Mouse (Mus musculus) midbrain, embryonic 14.5 days (tissue): ENCODE data around the gene Kif1b. TPM values are rescaled to one million over a fixed set of nuclear protein-coding genes. Genes with fewer than 3 reads are reported as not detected.
A peak's percentile ranks its signal among the peaks of the same experiment; 100 is the strongest.

Source experiments
- ATAC-seq: fragments of 200-750 bp; cut with Nextera tagmentation; 2 replicates; pipeline ENCODE4 v1.8.0; 2017; ENCODE audit warnings: moderate number of reproducible peaks, moderate library complexity; ENCODE audit not compliant: low FRiP score, low TSS enrichment
- DNase-seq: peaks from one replicate; pipeline ENCODE4 v3.0.0-alpha.2; 2015
- H3K27ac ChIP-seq: fragments of 300-500 bp; sonication (generic); replicated peaks from 2 replicates; pipeline ENCODE4 v1.5.1; 2014; ENCODE audit warnings: mild to moderate bottlenecking, low read depth, low read length, moderate library complexity
- H3K27me3 ChIP-seq: fragments of 300-500 bp; sonication (generic); 2 replicates; pipeline ENCODE4 v1.6.1; 2014; ENCODE audit warnings: low read length, control low read depth, mixed read lengths; ENCODE audit not compliant: control insufficient read depth, insufficient read depth
- H3K36me3 ChIP-seq: fragments of 300-500 bp; sonication (generic); 2 replicates; pipeline ENCODE4 v1.6.1; 2014; ENCODE audit warnings: low read length, control low read depth; ENCODE audit not compliant: control insufficient read depth, insufficient read depth
- H3K4me1 ChIP-seq: fragments of 300-500 bp; sonication (generic); 2 replicates; pipeline ENCODE4 v1.6.1; 2014; ENCODE audit warnings: mild to moderate bottlenecking, antibody characterized with exemption, low read length, control low read depth; ENCODE audit not compliant: control insufficient read depth, insufficient read depth
- H3K4me2 ChIP-seq: fragments of 300-500 bp; sonication (generic); 2 replicates; pipeline ENCODE4 v1.6.1; 2014; ENCODE audit warnings: mild to moderate bottlenecking, low read length, moderate library complexity
- H3K4me3 ChIP-seq: fragments of 300-500 bp; sonication (generic); replicated peaks from 2 replicates; pipeline ENCODE4 v1.5.1; 2014; ENCODE audit warnings: low read depth, low read length
- H3K9ac ChIP-seq: fragments of 300-500 bp; sonication (generic); replicated peaks from 2 replicates; pipeline ENCODE4 v1.6.1; 2014; ENCODE audit warnings: mild to moderate bottlenecking, low read length, moderate library complexity
- H3K9me3 ChIP-seq: fragments of 300-500 bp; sonication (generic); 2 replicates; pipeline ENCODE4 v1.6.1; 2016; ENCODE audit warnings: low read length, control low read depth, mixed read lengths; ENCODE audit not compliant: control insufficient read depth
- WGBS: fragments of 180-500 bp; shearing (Covaris S2); extraction: QIAGEN DNeasy Blood & Tissue Kit; methylation state at CpG from one replicate; pipeline ENCODE4 v1.1.7; 2014; 5-methylcytosine and 5-hydroxymethylcytosine counted together
- polyA plus RNA-seq: library from polyadenylated mRNA; unstranded; fragments of >200 nt; fragmentation: Nextera tagmentation; extraction: Ambion mirVana; gene quantifications from 2 replicates; pipeline ENCODE4 v1.2.1, GENCODE M21; 2014

Kif1b gene
- polyA plus RNA-seq, 1 experiment from 2014 or later, result 202 TPM

- Histone ChIP-seq H3K4me2 (no peak overlapping the region), H3K36me3 (peaks cover 70% of the 10 kb centered on the region), H3K9me3 (no peaks in the 10 kb centered on the region), H3K4me1 (0 out of 2 replicates have a peak, but pooled peaks cover 3% of the 10 kb centered on the region), H3K27me3 (no peaks in the 10 kb centered on the region), H3K27ac (peak overlapping the region; percentile 75), H3K4me3 (no peak overlapping the region), H3K9ac (no peak overlapping the region)
- ATAC-seq (no peak), DNase-seq (no peak)
- 84% methylated on average over 15 of the region's 15 CpGs for WGBS
Measured at GRCm38 (mm10) chr4:149256511-149257300, 50.8 kb downstream of the Kif1b start.

- Histone ChIP-seq H3K9me3 (no peaks in the 10 kb centered on the region), H3K4me1 (0 out of 2 replicates have a peak, but pooled peaks cover 3% of the 10 kb centered on the region), H3K4me2 (no peak overlapping the region), H3K27me3 (no peaks in the 10 kb centered on the region), H3K36me3 (peaks cover 74% of the 10 kb centered on the region), H3K9ac (no peak overlapping the region; the same call in 1 of the 2 replicates), H3K4me3 (no peak overlapping the region), H3K27ac (peak overlapping the region; percentile 75)
- DNase-seq (peak; percentile 67), ATAC-seq (peak; percentile 63; the same call in 1 of the 2 replicates)
- 6% methylated on average over 13 of the region's 13 CpGs for WGBS
Measured at GRCm38 (mm10) chr4:149255277-149256270, 51.9 kb downstream of the Kif1b start.

GRCm38 (mm10) chr4:149254827-149255226 lies 52.7 kb downstream of the Kif1b start:
- no peak for ATAC-seq
- peaks cover 78% of the 10 kb centered on the region for H3K36me3 ChIP-seq
- 0 out of 2 replicates have a peak, but pooled peaks cover 3% of the 10 kb centered on the region for H3K4me1 ChIP-seq
- H3K4me3 ChIP-seq, result no peak overlapping the region
- DNase-seq, result no peak
- no peaks in the 10 kb centered on the region for H3K27me3 ChIP-seq
- H3K27ac ChIP-seq, result peak overlapping the region; percentile 75
- H3K9me3 ChIP-seq, result no peaks in the 10 kb centered on the region
- no peak overlapping the region for H3K4me2 ChIP-seq
- 40% methylated on average over 4 of the region's 4 CpGs for WGBS
- no peak overlapping the region; the same call in 1 of the 2 replicates for H3K9ac ChIP-seq

- no peak overlapping the region for H3K9ac ChIP-seq
- H3K27me3 ChIP-seq, result no peaks in the 10 kb centered on the region
- no peak overlapping the region for H3K4me3 ChIP-seq
- 94% methylated on average over 1 of the region's 1 CpGs for WGBS
- H3K4me1 ChIP-seq, result 0 out of 2 replicates have a peak, but pooled peaks cover 4% of the 10 kb centered on the region
- ATAC-seq (no peak), DNase-seq (no peak)
- H3K27ac ChIP-seq, result no peak overlapping the region
- H3K9me3 ChIP-seq, result no peaks in the 10 kb centered on the region
- peaks cover 89% of the 10 kb centered on the region for H3K36me3 ChIP-seq
- no peak overlapping the region for H3K4me2 ChIP-seq
Measured at GRCm38 (mm10) chr4:149249311-149249710, 58.2 kb downstream of the Kif1b start.

GRCm38 (mm10) chr4:149247772-149248171 lies 59.7 kb downstream of the Kif1b start:
- ATAC-seq (no peak), DNase-seq (peak; percentile 21)
- Histone ChIP-seq H3K4me3 (no peak overlapping the region), H3K9ac (no peak overlapping the region; the same call in 1 of the 2 replicates), H3K27me3 (no peaks in the 10 kb centered on the region), H3K27ac (peak overlapping the region; percentile 83), H3K9me3 (no peaks in the 10 kb centered on the region), H3K36me3 (peaks cover 90% of the 10 kb centered on the region), H3K4me2 (no peak overlapping the region), H3K4me1 (0 out of 2 replicates have a peak, but pooled peaks cover 4% of the 10 kb centered on the region)
- WGBS, result 43% methylated on average over 5 of the region's 5 CpGs

DNA sequence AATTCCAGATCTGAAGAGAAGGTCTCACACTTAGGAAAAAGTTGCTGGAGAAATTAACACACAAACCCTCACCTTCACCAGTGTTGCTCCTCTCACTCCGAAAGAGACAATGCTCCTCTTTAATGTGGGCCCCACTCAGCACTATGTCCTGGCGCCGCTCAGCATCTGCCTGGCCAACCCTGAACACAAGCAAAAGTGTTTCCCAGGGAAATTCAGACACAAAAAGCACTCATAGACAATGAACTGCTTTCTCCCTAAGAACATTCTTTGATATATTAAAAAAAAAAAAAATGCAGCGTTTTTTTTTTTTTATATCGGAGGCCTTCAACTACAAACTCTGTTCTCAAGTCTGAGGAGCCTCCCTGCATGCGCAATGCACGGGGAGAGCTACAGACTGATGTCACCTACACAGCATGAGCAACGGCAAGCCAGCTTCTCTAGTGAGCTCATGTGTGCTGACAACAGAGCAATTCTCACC lies 60.3 kb downstream of the Kif1b start:
- Histone ChIP-seq H3K4me2 (no peak overlapping the region), H3K9me3 (no peaks in the 10 kb centered on the region), H3K27me3 (no peaks in the 10 kb centered on the region), H3K4me1 (0 out of 2 replicates have a peak, but pooled peaks cover 4% of the 10 kb centered on the region), H3K36me3 (peaks cover 90% of the 10 kb centered on the region), H3K27ac (peak overlapping the region; percentile 83), H3K4me3 (no peak overlapping the region), H3K9ac (no peak overlapping the region)
- 12% methylated on average over 8 of the region's 8 CpGs for WGBS
- DNase-seq, result peak; percentile 63
- no peak; the same call in 1 of the 2 replicates for ATAC-seq

GRCm38 (mm10) chr4:149246578-149247155 lies 60.8 kb downstream of the Kif1b start:
- Histone ChIP-seq H3K4me2 (0 out of 2 replicates have a peak overlapping the region, but pooled peaks have one; percentile 7), H3K9me3 (no peaks in the 10 kb centered on the region), H3K4me1 (0 out of 2 replicates have a peak, but pooled peaks cover 4% of the 10 kb centered on the region), H3K27me3 (no peaks in the 10 kb centered on the region), H3K4me3 (no peak overlapping the region), H3K9ac (no peak overlapping the region), H3K27ac (peak overlapping the region; percentile 83), H3K36me3 (peaks cover 86% of the 10 kb centered on the region)
- WGBS, result 13% methylated on average over 7 of the region's 7 CpGs
- ATAC-seq, result no peak
- peak; percentile 59 for DNase-seq

- no peak for ATAC-seq
- 97% methylated on average over 15 of the region's 15 CpGs for WGBS
- no peak overlapping the region for H3K9ac ChIP-seq
- no peak for DNase-seq
- H3K27ac ChIP-seq, result no peak overlapping the region
- H3K4me2 ChIP-seq, result no peak overlapping the region
- peaks cover 58% of the 10 kb centered on the region for H3K36me3 ChIP-seq
- H3K9me3 ChIP-seq, result no peaks in the 10 kb centered on the region
- no peaks in the 10 kb centered on the region for H3K4me1 ChIP-seq
- H3K27me3 ChIP-seq, result no peaks in the 10 kb centered on the region
- no peak overlapping the region for H3K4me3 ChIP-seq
Measured at GRCm38 (mm10) chr4:149237011-149237410, 70.5 kb downstream of the Kif1b start.
